Mouse (Mus musculus): Measurements from ENCODE around the gene Tmem151b. TPM values are rescaled to one million over a fixed set of nuclear protein-coding genes. Genes with fewer than 3 reads are reported as not detected.

Tmem151b gene
- total and polyA plus RNA-seq, 2 experiments = 0.01 TPM; not detected in 1

GRCm38 (mm10) chr17:45503301-45503973 lies 46.0 kb downstream of the Tmem151b start:
- Histone ChIP-seq H3K27ac (replicated peaks; ENCODE audit: insufficient read depth, low read depth, low read length) (no peak overlapping the region), H3K79me2 (ENCODE audit: control insufficient read depth, insufficient read depth, low read length) (no peaks in the 10 kb centered on the region), H3K4me1 (ENCODE audit: control insufficient read depth, insufficient read depth, low read length) (peaks cover 5% of the 10 kb centered on the region; the same call in 1 of the 2 replicates), H3K4me3 (ENCODE audit: insufficient read depth, low read depth, low read length) (no peak overlapping the region), H3K27me3 (ENCODE audit: control insufficient read depth, insufficient read depth, low read length) (no peaks in the 10 kb centered on the region), H3K36me3 (ENCODE audit: control insufficient read depth, insufficient read depth, low read length) (no peaks in the 10 kb centered on the region), H3K9ac (ENCODE audit: low read depth, low read length) (no peak overlapping the region)
- TF ChIP-seq POLR2A (IDR thresholded peaks at IDR 0.05; ENCODE audit: extremely low read depth, insufficient read depth, low read length) = no peak
- no peak for TF ChIP-seq CTCF (IDR thresholded peaks at IDR 0.05; ENCODE audit: low read depth, low read length)
- WGBS = 46% methylated on average over 5 of the region's 5 CpGs
- no peak for DNase-seq (ENCODE audit: extremely low read depth, low read depth, low spot score)

- WGBS = 57% methylated on average over 4 of the region's 4 CpGs
- Histone ChIP-seq H3K79me2 (ENCODE audit: control insufficient read depth, insufficient read depth, low read length) (no peaks in the 10 kb centered on the region), H3K9ac (ENCODE audit: low read depth, low read length) (no peak overlapping the region), H3K27me3 (ENCODE audit: control insufficient read depth, insufficient read depth, low read length) (no peaks in the 10 kb centered on the region), H3K36me3 (ENCODE audit: control insufficient read depth, insufficient read depth, low read length) (no peaks in the 10 kb centered on the region), H3K4me3 (ENCODE audit: insufficient read depth, low read depth, low read length) (no peak overlapping the region), H3K4me1 (ENCODE audit: control insufficient read depth, insufficient read depth, low read length) (peaks cover 3% of the 10 kb centered on the region; the same call in 1 of the 2 replicates), H3K27ac (replicated peaks; ENCODE audit: insufficient read depth, low read depth, low read length) (no peak overlapping the region)
- TF ChIP-seq POLR2A (IDR thresholded peaks at IDR 0.05; ENCODE audit: extremely low read depth, insufficient read depth, low read length) (no peak), CTCF (IDR thresholded peaks at IDR 0.05; ENCODE audit: low read depth, low read length) (no peak)
- DNase-seq (ENCODE audit: extremely low read depth, low read depth, low spot score) = no peak
Observed at GRCm38 (mm10) chr17:45502324-45502723, 47.2 kb downstream of the Tmem151b start.

- H3K4me3 ChIP-seq (ENCODE audit: insufficient read depth, low read depth, low read length) = no peak overlapping the region
- no peak overlapping the region for H3K9ac ChIP-seq (ENCODE audit: low read depth, low read length)
- no peaks in the 10 kb centered on the region for H3K27me3 ChIP-seq (ENCODE audit: control insufficient read depth, insufficient read depth, low read length)
- WGBS = 65% methylated on average over 4 of the region's 4 CpGs
- no peaks in the 10 kb centered on the region for H3K4me1 ChIP-seq (ENCODE audit: control insufficient read depth, insufficient read depth, low read length)
- TF ChIP-seq POLR2A (IDR thresholded peaks at IDR 0.05; ENCODE audit: extremely low read depth, insufficient read depth, low read length) (no peak), CTCF (IDR thresholded peaks at IDR 0.05; ENCODE audit: low read depth, low read length) (no peak)
- no peaks in the 10 kb centered on the region for H3K79me2 ChIP-seq (ENCODE audit: control insufficient read depth, insufficient read depth, low read length)
- DNase-seq (ENCODE audit: extremely low read depth, low read depth, low spot score) = no peak
- H3K27ac ChIP-seq (replicated peaks; ENCODE audit: insufficient read depth, low read depth, low read length) = no peak overlapping the region
- no peaks in the 10 kb centered on the region for H3K36me3 ChIP-seq (ENCODE audit: control insufficient read depth, insufficient read depth, low read length)
Observed at GRCm38 (mm10) chr17:45500981-45501380, 48.5 kb downstream of the Tmem151b start.

GRCm38 (mm10) chr17:45499516-45499915 lies 50.0 kb downstream of the Tmem151b start:
- no peak for DNase-seq (ENCODE audit: extremely low read depth, low read depth, low spot score)
- H3K36me3 ChIP-seq (ENCODE audit: control insufficient read depth, insufficient read depth, low read length) = no peaks in the 10 kb centered on the region
- no peaks in the 10 kb centered on the region for H3K79me2 ChIP-seq (ENCODE audit: control insufficient read depth, insufficient read depth, low read length)
- H3K27ac ChIP-seq (replicated peaks; ENCODE audit: insufficient read depth, low read depth, low read length) = no peak overlapping the region
- H3K4me3 ChIP-seq (ENCODE audit: insufficient read depth, low read depth, low read length) = no peak overlapping the region
- no peaks in the 10 kb centered on the region for H3K4me1 ChIP-seq (ENCODE audit: control insufficient read depth, insufficient read depth, low read length)
- H3K27me3 ChIP-seq (ENCODE audit: control insufficient read depth, insufficient read depth, low read length) = no peaks in the 10 kb centered on the region
- no peak overlapping the region for H3K9ac ChIP-seq (ENCODE audit: low read depth, low read length)
- WGBS = 66% methylated on average over 2 of the region's 2 CpGs
- TF ChIP-seq CTCF (IDR thresholded peaks at IDR 0.05; ENCODE audit: low read depth, low read length) = no peak
- TF ChIP-seq POLR2A (IDR thresholded peaks at IDR 0.05; ENCODE audit: extremely low read depth, insufficient read depth, low read length) = no peak

GRCm38 (mm10) chr17:45498397-45498796 lies 51.1 kb downstream of the Tmem151b start:
- Histone ChIP-seq H3K79me2 (ENCODE audit: control insufficient read depth, insufficient read depth, low read length) (no peaks in the 10 kb centered on the region), H3K27me3 (ENCODE audit: control insufficient read depth, insufficient read depth, low read length) (no peaks in the 10 kb centered on the region), H3K9ac (ENCODE audit: low read depth, low read length) (no peak overlapping the region), H3K36me3 (ENCODE audit: control insufficient read depth, insufficient read depth, low read length) (no peaks in the 10 kb centered on the region), H3K4me1 (ENCODE audit: control insufficient read depth, insufficient read depth, low read length) (no peaks in the 10 kb centered on the region), H3K4me3 (ENCODE audit: insufficient read depth, low read depth, low read length) (no peak overlapping the region), H3K27ac (replicated peaks; ENCODE audit: insufficient read depth, low read depth, low read length) (no peak overlapping the region)
- WGBS = 83% methylated on average over 13 of the region's 13 CpGs
- TF ChIP-seq CTCF (IDR thresholded peaks at IDR 0.05; ENCODE audit: low read depth, low read length) (no peak), POLR2A (IDR thresholded peaks at IDR 0.05; ENCODE audit: extremely low read depth, insufficient read depth, low read length) (no peak)
- no peak for DNase-seq (ENCODE audit: extremely low read depth, low read depth, low spot score)

GRCm38 (mm10) chr17:45495398-45495797 lies 54.1 kb downstream of the Tmem151b start:
- Histone ChIP-seq H3K4me1 (ENCODE audit: control insufficient read depth, insufficient read depth, low read length) (no peaks in the 10 kb centered on the region), H3K27me3 (ENCODE audit: control insufficient read depth, insufficient read depth, low read length) (no peaks in the 10 kb centered on the region), H3K36me3 (ENCODE audit: control insufficient read depth, insufficient read depth, low read length) (no peaks in the 10 kb centered on the region), H3K79me2 (ENCODE audit: control insufficient read depth, insufficient read depth, low read length) (no peaks in the 10 kb centered on the region), H3K4me3 (ENCODE audit: insufficient read depth, low read depth, low read length) (no peak overlapping the region), H3K27ac (replicated peaks; ENCODE audit: insufficient read depth, low read depth, low read length) (no peak overlapping the region), H3K9ac (ENCODE audit: low read depth, low read length) (no peak overlapping the region)
- no peak for DNase-seq (ENCODE audit: extremely low read depth, low read depth, low spot score)
- TF ChIP-seq CTCF (IDR thresholded peaks at IDR 0.05; ENCODE audit: low read depth, low read length) = no peak
- no peak for TF ChIP-seq POLR2A (IDR thresholded peaks at IDR 0.05; ENCODE audit: extremely low read depth, insufficient read depth, low read length)
- 66% methylated on average over 11 of the region's 11 CpGs for WGBS

Other genes starting within 250 kb of the Tmem151b start
- gene Cdc5l, start 115.9 kb downstream of the Tmem151b start, total RNA-seq (2014; rRNA removed) = 14.8 and 15.5 TPM in 2 replicates
- gene Cdc5l, start 115.9 kb downstream of the Tmem151b start, polyA plus RNA-seq (2012; rRNA removed) = 2.6 and 3.5 TPM in 2 replicates
- not detected in 2 replicates for gene Spats1, start 74.3 kb downstream of the Tmem151b start, total RNA-seq (2014; rRNA removed)
- gene Spats1, start 74.3 kb downstream of the Tmem151b start, polyA plus RNA-seq (2012; rRNA removed) = not detected in 2 replicates
- 10.6 and 11.6 TPM in 2 replicates for gene Aars2, start 42.8 kb downstream of the Tmem151b start, total RNA-seq (2014; rRNA removed)
- gene Aars2, start 42.8 kb downstream of the Tmem151b start, polyA plus RNA-seq (2012; rRNA removed) = 18.9 and 21.4 TPM in 2 replicates
- gene Tcte1, start 26.2 kb downstream of the Tmem151b start, total RNA-seq (2014; rRNA removed) = not detected in 2 replicates
- gene Tcte1, start 26.2 kb downstream of the Tmem151b start, polyA plus RNA-seq (2012; rRNA removed) = not detected in 2 replicates
- 1.6 and 1.9 TPM in 2 replicates for gene Nfkbie, start 6.0 kb upstream of the Tmem151b start, total RNA-seq (2014; rRNA removed)
- 2.0 and 3.0 TPM in 2 replicates for gene Nfkbie, start 6.0 kb upstream of the Tmem151b start, polyA plus RNA-seq (2012; rRNA removed)
- 43.0 and 45.9 TPM in 2 replicates for gene Slc35b2, start 14.2 kb upstream of the Tmem151b start, total RNA-seq (2014; rRNA removed)
- gene Slc35b2, start 14.2 kb upstream of the Tmem151b start, polyA plus RNA-seq (2012; rRNA removed) = 69.7 and 73.0 TPM in 2 replicates
- gene Hsp90ab1, start 23.6 kb upstream of the Tmem151b start, total RNA-seq (2014; rRNA removed) = 248 and 362 TPM in 2 replicates
- 226 and 272 TPM in 2 replicates for gene Hsp90ab1, start 23.6 kb upstream of the Tmem151b start, polyA plus RNA-seq (2012; rRNA removed)
- 220 and 240 TPM in 2 replicates for gene Slc29a1, start 49.9 kb upstream of the Tmem151b start, total RNA-seq (2014; rRNA removed)
- 618 and 693 TPM in 2 replicates for gene Slc29a1, start 49.9 kb upstream of the Tmem151b start, polyA plus RNA-seq (2012; rRNA removed)
- gene Mymx, start 52.4 kb upstream of the Tmem151b start, total RNA-seq (2014; rRNA removed) = not detected in 2 replicates
- not detected in 2 replicates for gene Mymx, start 52.4 kb upstream of the Tmem151b start, polyA plus RNA-seq (2012; rRNA removed)
- gene Capn11, start 109.6 kb upstream of the Tmem151b start, total RNA-seq (2014; rRNA removed) = 0.13 TPM in 1 of 2 replicates, not detected in the other
- gene Capn11, start 109.6 kb upstream of the Tmem151b start, polyA plus RNA-seq (2012; rRNA removed) = 0.02 TPM in 1 of 2 replicates, not detected in the other
- 86.3 and 111 TPM in 2 replicates for gene Mrpl14, start 136.6 kb upstream of the Tmem151b start, total RNA-seq (2014; rRNA removed)
- gene Mrpl14, start 136.6 kb upstream of the Tmem151b start, polyA plus RNA-seq (2012; rRNA removed) = 224 and 259 TPM in 2 replicates
- gene Tmem63b, start 137.2 kb upstream of the Tmem151b start, total RNA-seq (2014; rRNA removed) = 23.0 and 35.4 TPM in 2 replicates
- 98.6 and 99.2 TPM in 2 replicates for gene Tmem63b, start 137.2 kb upstream of the Tmem151b start, polyA plus RNA-seq (2012; rRNA removed)
- gene 1600014C23Rik, start 184.2 kb upstream of the Tmem151b start, total RNA-seq (2014; rRNA removed) = not detected in 2 replicates
- not detected in 2 replicates for gene 1600014C23Rik, start 184.2 kb upstream of the Tmem151b start, polyA plus RNA-seq (2012; rRNA removed)

All from liver, adult 2 months (tissue).